In genomic region chr7:101064697-101065688, GRCm38 (mm10) we compare ENCODE assay signal across 25 mouse cellular contexts. TPM values are rescaled to one million over a fixed set of nuclear protein-coding genes. Genes with fewer than 3 reads are reported as not detected.
DNase-seq lines count a peak whose midpoint lies in the region; ATAC-seq and TF ChIP-seq lines count a peak whose summit lies in the region.
"Had no signal": no experiment of that assay in that cellular context is flagged by ENCODE, and none has a peak within 500 bp of the region (broad histone marks: within the 10 kb centered on the region; RNA-seq: fewer than 3 reads in every experiment).

No protein-coding gene starts in this region.

- H3K27ac ChIP-seq in kidney, embryonic 16.5 days (ENCODE audit: low read length) = no peak overlapping the region; the same call in 1 of the 2 replicates
- peak overlapping the region; percentile 93 for H3K27ac ChIP-seq in intestine, embryonic 16.5 days (ENCODE audit: low read length)
- peak overlapping the region; percentile 56 for H3K27ac ChIP-seq in liver, embryonic 12.5 days
- H3K27ac ChIP-seq in small intestine, adult 2 months (ENCODE audit: insufficient read depth, low read depth, low read length) = peak overlapping the region; percentile 99
- H3K27ac ChIP-seq in thymus, adult 2 months (ENCODE audit: control insufficient read depth, insufficient read depth, low read length) = no peak overlapping the region
- no peak overlapping the region for H3K27ac ChIP-seq in hindbrain, embryonic 14.5 days
- H3K27ac ChIP-seq: embryonic facial prominence, embryonic 10.5 days; hindbrain, embryonic 13.5 days; limb, embryonic 15.5 days; macrophage; midbrain, embryonic 10.5 days had no signal

- ATAC-seq in kidney, embryonic 16.5 days (ENCODE audit: low FRiP score, low TSS enrichment) = 0 out of 2 replicates have a peak, but pooled peaks have one; percentile 17
- ATAC-seq in intestine, embryonic 16.5 days = peak; percentile 75
- peak; percentile 59 for ATAC-seq in liver, embryonic 12.5 days
- no peak for ATAC-seq in hindbrain, embryonic 14.5 days (ENCODE audit: low FRiP score)
- ATAC-seq: forebrain, postnatal 0 days; inflammation-experienced regulatory T-cells, adult 6 months; lung, postnatal 0 days; midbrain, embryonic 16.5 days had no signal

- H3K4me3 ChIP-seq in kidney, embryonic 16.5 days (ENCODE audit: low read length) = no peak overlapping the region
- no peak overlapping the region for H3K4me3 ChIP-seq in intestine, embryonic 16.5 days (ENCODE audit: low read length)
- no peak overlapping the region for H3K4me3 ChIP-seq in liver, embryonic 12.5 days
- H3K4me3 ChIP-seq in small intestine, adult 2 months (ENCODE audit: low read depth, low read length) = no peak overlapping the region
- H3K4me3 ChIP-seq in thymus, adult 2 months (ENCODE audit: control insufficient read depth, insufficient read depth, low read length) = no peak overlapping the region
- H3K4me3 ChIP-seq in hindbrain, embryonic 14.5 days (replicated peaks; ENCODE audit: low read length) = no peak overlapping the region
- H3K4me3 ChIP-seq: embryonic facial prominence, embryonic 10.5 days; hindbrain, embryonic 13.5 days; limb, embryonic 15.5 days; midbrain, embryonic 10.5 days had no signal

- no peaks in the 10 kb centered on the region for H3K27me3 ChIP-seq in kidney, embryonic 16.5 days (ENCODE audit: insufficient read depth, low read length)
- H3K27me3 ChIP-seq in intestine, embryonic 16.5 days (replicated peaks; ENCODE audit: control insufficient read depth, insufficient read depth, low read length) = no peaks in the 10 kb centered on the region
- 0 out of 2 replicates have a peak, but pooled peaks cover 4% of the 10 kb centered on the region for H3K27me3 ChIP-seq in liver, embryonic 12.5 days (replicated peaks)
- no peaks in the 10 kb centered on the region for H3K27me3 ChIP-seq in small intestine, adult 2 months (ENCODE audit: control insufficient read depth, insufficient read depth, low read length)
- H3K27me3 ChIP-seq in thymus, adult 2 months (ENCODE audit: control insufficient read depth, insufficient read depth, low read length) = no peaks in the 10 kb centered on the region
- no peaks in the 10 kb centered on the region for H3K27me3 ChIP-seq in hindbrain, embryonic 14.5 days (ENCODE audit: control insufficient read depth, insufficient read depth, low read length)

- no peak for DNase-seq in kidney, postnatal 10 days
- DNase-seq in heart, adult 9 months (ENCODE audit: low spot score in 2 of 2) = no peak
- DNase-seq in thymus, adult 2 months = no peak
- no peak for DNase-seq in hindbrain, embryonic 14.5 days (ENCODE audit: low spot score)
- DNase-seq: cerebellum, adult 11 months; cerebellum, postnatal 10 days; forebrain, postnatal 0 days; gastrocnemius, postnatal 25 days; layer of hippocampus, adult 9-11 months; left cerebral cortex, postnatal 4 days; right cerebral cortex, postnatal 4 days; thymus, postnatal 14 days had no signal

- WGBS in kidney, embryonic 16.5 days = 74% methylated on average over 7 of the region's 7 CpGs
- WGBS in intestine, embryonic 16.5 days = 56% methylated on average over 7 of the region's 7 CpGs
- WGBS in liver, embryonic 12.5 days (ENCODE audit: insufficient replicate concordance) = 68% methylated on average over 7 of the region's 7 CpGs
- 36% methylated on average over 7 of the region's 7 CpGs for WGBS in small intestine, adult 2 months
- 92% methylated on average over 7 of the region's 7 CpGs for WGBS in thymus, adult 2 months
- WGBS in hindbrain, embryonic 14.5 days = 92% methylated on average over 7 of the region's 7 CpGs

- TF ChIP-seq POLR2A in small intestine, adult 2 months (IDR thresholded peaks at IDR 0.05; ENCODE audit: low read depth, low read length) = no peak
- no peak for TF ChIP-seq POLR2A in thymus, adult 2 months (IDR thresholded peaks at IDR 0.05; ENCODE audit: control insufficient read depth, extremely low read depth, insufficient read depth, low read length, poor library complexity)

- no peaks in the 10 kb centered on the region for H3K9me3 ChIP-seq in kidney, embryonic 16.5 days (ENCODE audit: low read length)
- no peaks in the 10 kb centered on the region for H3K9me3 ChIP-seq in intestine, embryonic 16.5 days (ENCODE audit: control insufficient read depth, low read length)
- no peaks in the 10 kb centered on the region for H3K9me3 ChIP-seq in liver, embryonic 12.5 days (replicated peaks)
- H3K9me3 ChIP-seq in hindbrain, embryonic 14.5 days (ENCODE audit: control insufficient read depth, low read length) = no peaks in the 10 kb centered on the region
- H3K9me3 ChIP-seq: embryonic facial prominence, embryonic 10.5 days; hindbrain, embryonic 13.5 days; limb, embryonic 15.5 days; midbrain, embryonic 10.5 days had no signal

- H3K4me1 ChIP-seq in kidney, embryonic 16.5 days (ENCODE audit: insufficient read depth, low read length) = peaks cover 5% of the 10 kb centered on the region; the same call in 1 of the 2 replicates
- peaks cover 21% of the 10 kb centered on the region for H3K4me1 ChIP-seq in intestine, embryonic 16.5 days (ENCODE audit: control insufficient read depth, insufficient read depth, low read length)
- H3K4me1 ChIP-seq in liver, embryonic 12.5 days = peaks cover 43% of the 10 kb centered on the region
- peaks cover 45% of the 10 kb centered on the region for H3K4me1 ChIP-seq in small intestine, adult 2 months (ENCODE audit: control insufficient read depth, insufficient read depth, insufficient read length, low read length)
- H3K4me1 ChIP-seq in thymus, adult 2 months (replicated peaks; ENCODE audit: control insufficient read depth, insufficient read depth, low read length) = peaks cover 18% of the 10 kb centered on the region
- H3K4me1 ChIP-seq in hindbrain, embryonic 14.5 days (replicated peaks; ENCODE audit: control insufficient read depth, insufficient read depth, low read length) = no peaks in the 10 kb centered on the region

- H3K9ac ChIP-seq in kidney, embryonic 16.5 days (replicated peaks; ENCODE audit: low read length) = no peak overlapping the region
- 0 out of 2 replicates have a peak overlapping the region, but pooled peaks have one; percentile 6 for H3K9ac ChIP-seq in intestine, embryonic 16.5 days (ENCODE audit: low read depth, low read length)
- H3K9ac ChIP-seq in liver, embryonic 12.5 days = no peak overlapping the region
- H3K9ac ChIP-seq in hindbrain, embryonic 14.5 days = no peak overlapping the region
- H3K9ac ChIP-seq: forebrain, postnatal 0 days; hindbrain, embryonic 13.5 days; limb, embryonic 15.5 days had no signal

- H3K36me3 ChIP-seq in kidney, embryonic 16.5 days (ENCODE audit: insufficient read depth, low read length) = no peaks in the 10 kb centered on the region
- no peaks in the 10 kb centered on the region for H3K36me3 ChIP-seq in intestine, embryonic 16.5 days (ENCODE audit: control insufficient read depth, insufficient read depth, low read length)
- no peaks in the 10 kb centered on the region for H3K36me3 ChIP-seq in liver, embryonic 12.5 days
- H3K36me3 ChIP-seq in small intestine, adult 2 months (ENCODE audit: control insufficient read depth, insufficient read depth, low read length) = no peaks in the 10 kb centered on the region
- H3K36me3 ChIP-seq in thymus, adult 2 months (ENCODE audit: control insufficient read depth, insufficient read depth, low read length) = no peaks in the 10 kb centered on the region
- H3K36me3 ChIP-seq in hindbrain, embryonic 14.5 days (replicated peaks; ENCODE audit: control insufficient read depth, insufficient read depth) = no peaks in the 10 kb centered on the region
- H3K36me3 ChIP-seq: embryonic facial prominence, embryonic 10.5 days; hindbrain, embryonic 13.5 days; limb, embryonic 15.5 days; midbrain, embryonic 10.5 days had no signal

- TF ChIP-seq CTCF in small intestine, adult 2 months (IDR thresholded peaks at IDR 0.05; ENCODE audit: extremely low read depth, insufficient read length, insufficient replicate concordance, low read depth, low read length) = no peak
- TF ChIP-seq CTCF in thymus, adult 2 months (IDR thresholded peaks at IDR 0.05; ENCODE audit: borderline replicate concordance, control insufficient read depth, extremely low read depth, insufficient read depth, low read length, poor library complexity) = no peak

- H3K4me2 ChIP-seq in kidney, embryonic 16.5 days (replicated peaks; ENCODE audit: low read depth, low read length) = no peak overlapping the region
- peak overlapping the region; percentile 14; the same call in 1 of the 2 replicates for H3K4me2 ChIP-seq in intestine, embryonic 16.5 days (ENCODE audit: low read depth, low read length)
- no peak overlapping the region for H3K4me2 ChIP-seq in liver, embryonic 12.5 days
- H3K4me2 ChIP-seq in hindbrain, embryonic 14.5 days (replicated peaks) = no peak overlapping the region
- H3K4me2 ChIP-seq: hindbrain, embryonic 13.5 days; limb, embryonic 15.5 days had no signal

RNA-seq across cellular contexts. Expression of gene Fchsd2, which starts 27.7 kb away (rescaled TPM):
- polyA plus RNA-seq in kidney, embryonic 16.5 days (2015; fragmentation: Nextera tagmentation; extraction: Ambion mirVana) = 24.6 and 28.5 TPM in 2 replicates
- polyA plus RNA-seq in intestine, embryonic 16.5 days (2015; fragmentation: Nextera tagmentation; extraction: Ambion mirVana) = 19.7 and 23.6 TPM in 2 replicates
- 8.0 and 8.8 TPM in 2 replicates for polyA plus RNA-seq in liver, embryonic 12.5 days (2016; fragmentation: Nextera tagmentation; extraction: Ambion mirVana)
- 3.3 and 6.9 TPM in 2 replicates for polyA plus RNA-seq in small intestine, adult 2 months (2012; rRNA removed)
- polyA plus RNA-seq in thymus, adult 2 months (2012; rRNA removed) = 14.3 and 15.8 TPM in 2 replicates
- 48.2 and 51.5 TPM in 2 replicates for polyA plus RNA-seq in hindbrain, embryonic 14.5 days (2014; fragmentation: Nextera tagmentation; extraction: Ambion mirVana)

RNA-seq across cellular contexts. Expression of gene P2ry2, which starts 52.3 kb away (rescaled TPM):
- polyA plus RNA-seq in kidney, embryonic 16.5 days (2015; fragmentation: Nextera tagmentation; extraction: Ambion mirVana) = 1.2 and 1.4 TPM in 2 replicates
- polyA plus RNA-seq in intestine, embryonic 16.5 days (2015; fragmentation: Nextera tagmentation; extraction: Ambion mirVana) = 3.1 and 3.3 TPM in 2 replicates
- polyA plus RNA-seq in liver, embryonic 12.5 days (2016; fragmentation: Nextera tagmentation; extraction: Ambion mirVana) = 1.2 TPM in 2 replicates
- polyA plus RNA-seq in small intestine, adult 2 months (2012; rRNA removed) = 4.0 and 67.8 TPM in 2 replicates
- polyA plus RNA-seq in thymus, adult 2 months (2012; rRNA removed) = 4.3 and 5.3 TPM in 2 replicates
- 0.20 and 0.33 TPM in 2 replicates for polyA plus RNA-seq in hindbrain, embryonic 14.5 days (2014; fragmentation: Nextera tagmentation; extraction: Ambion mirVana)
- polyA plus RNA-seq: inflammation-experienced regulatory T-cells, adult 6 months; neural tube, embryonic 14.5 days had no signal

Comparison
In these comparisons a context has a peak if more than half of its experiments do, and no peak if none do; other contexts are left out.
1. H3K27ac ChIP-seq: peak in intestine, embryonic 16.5 days (single experiment), liver, embryonic 12.5 days (single experiment) and small intestine, adult 2 months (single experiment); none in kidney, embryonic 16.5 days (single experiment), thymus, adult 2 months (single experiment) and hindbrain, embryonic 14.5 days (single experiment).